In the genomic region with DNA sequence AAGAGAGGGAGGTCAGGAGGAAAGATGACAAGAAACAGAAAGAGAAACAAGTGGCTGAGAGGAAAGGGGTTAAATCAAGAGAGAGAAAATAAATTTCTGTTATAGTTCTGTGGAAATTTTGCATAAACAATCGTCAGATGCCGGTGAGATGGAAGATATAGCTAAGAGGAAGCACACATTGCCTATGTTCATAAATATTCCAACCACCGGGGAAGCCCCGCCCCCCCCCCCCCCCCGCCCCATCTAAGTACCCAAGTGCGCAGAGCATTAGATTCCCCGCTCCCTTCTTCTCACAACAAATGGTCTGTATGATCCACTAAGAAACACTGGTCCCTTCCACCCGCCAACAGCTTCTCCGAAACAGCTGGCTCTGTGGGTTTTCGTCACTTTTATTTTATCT, we compare ENCODE assay signal across 23 mouse cellular contexts.
DNase-seq lines count a peak whose midpoint lies in the region; ATAC-seq and TF ChIP-seq lines count a peak whose summit lies in the region.
"Had no signal": no experiment of that assay in that cellular context is flagged by ENCODE, and none has a peak within 500 bp of the region (broad histone marks: within the 10 kb centered on the region; RNA-seq: fewer than 3 reads in every experiment).

No protein-coding gene starts in this region.

- no peak for TF ChIP-seq EP300 in stomach, postnatal 0 days (optimal IDR thresholded peaks at IDR 0.05)

- TF ChIP-seq CTCF in spleen, adult 2 months (IDR thresholded peaks at IDR 0.05; ENCODE audit: extremely low read depth, insufficient read depth, insufficient read length, insufficient replicate concordance), result no peak
- no peak for TF ChIP-seq CTCF in stomach, postnatal 0 days (IDR thresholded peaks at IDR 0.05; ENCODE audit: low read depth)

- intact Hi-C loops in gastrocnemius, postnatal 14 days (cut with DNase I; ENCODE audit: low total_unique reads), result no loop called here

- no peak overlapping the region for H3K9ac ChIP-seq in stomach, postnatal 0 days (ENCODE audit: low read length)
- H3K9ac ChIP-seq: heart, embryonic 15.5 days; hindbrain, embryonic 15.5 days had no signal

- no peaks in the 10 kb centered on the region for H3K36me3 ChIP-seq in spleen, adult 2 months (ENCODE audit: control insufficient read depth, insufficient read depth, low read length)
- H3K36me3 ChIP-seq in splenic B cell, adult 2 months (ENCODE audit: control insufficient read depth, insufficient read depth, low read length, poor library complexity, severe bottlenecking), result no peaks in the 10 kb centered on the region
- H3K36me3 ChIP-seq in stomach, postnatal 0 days (ENCODE audit: control insufficient read depth, insufficient read depth, low read length), result no peaks in the 10 kb centered on the region
- H3K36me3 ChIP-seq: heart, embryonic 15.5 days had no signal

- no peaks in the 10 kb centered on the region for H3K27me3 ChIP-seq in spleen, adult 2 months (ENCODE audit: control insufficient read depth, insufficient read depth, low read length)
- H3K27me3 ChIP-seq in splenic B cell, adult 2 months (ENCODE audit: control insufficient read depth, insufficient read depth, low read length, poor library complexity, severe bottlenecking), result no peaks in the 10 kb centered on the region
- H3K27me3 ChIP-seq in stomach, postnatal 0 days (ENCODE audit: control insufficient read depth, insufficient read depth, low read length), result no peaks in the 10 kb centered on the region
- H3K27me3 ChIP-seq: heart, embryonic 15.5 days; hindbrain, embryonic 15.5 days had no signal

- ATAC-seq in activated CD4-positive, CD25-positive, alpha-beta regulatory T cell, adult 4 months, result peak; percentile 59
- ATAC-seq in stomach, postnatal 0 days (ENCODE audit: low FRiP score, low TSS enrichment), result no peak
- ATAC-seq: forebrain, embryonic 14.5 days had no signal

- DNase-seq in spleen, adult 2 months (ENCODE audit: low read depth in 1 of 2, low spot score in 2 of 2), result no peak
- DNase-seq in spleen, postnatal 10 days (ENCODE audit: low spot score in 2 of 2), result no peak
- peak; percentile 61 for DNase-seq in induced T-regulatory cell, adult 2 months (ENCODE audit: low read depth)
- peak; percentile 27 for DNase-seq in splenic B cell, adult 2 months (ENCODE audit: low read depth, low spot score)
- DNase-seq in gastrocnemius, postnatal 14 days, result no peak
- no peak for DNase-seq in stomach, postnatal 0 days (ENCODE audit: low spot score)
- DNase-seq in heart, adult 11 months, result no peak
- DNase-seq: adrenal gland, adult 8-10 months; adrenal gland, postnatal 36 days; cerebellum, adult 11 months; cerebellum, adult 9-10 months; cerebellum, postnatal 36 days; gastrocnemius, adult 2 months; gastrocnemius, postnatal 36 days; heart, adult 2 months; heart, postnatal 14 days; kidney, adult 11 months had no signal

- peaks cover 3% of the 10 kb centered on the region; the same call in 1 of the 2 replicates for H3K9me3 ChIP-seq in stomach, postnatal 0 days (ENCODE audit: control insufficient read depth, low read length)
- H3K9me3 ChIP-seq: heart, embryonic 15.5 days; hindbrain, embryonic 15.5 days had no signal

- no peaks in the 10 kb centered on the region for H3K4me1 ChIP-seq in spleen, adult 2 months (ENCODE audit: control insufficient read depth, insufficient read depth, insufficient read length)
- H3K4me1 ChIP-seq in stomach, postnatal 0 days (replicated peaks; ENCODE audit: control insufficient read depth, insufficient read depth), result no peaks in the 10 kb centered on the region
- H3K4me1 ChIP-seq: embryonic facial prominence, embryonic 10.5 days; heart, embryonic 15.5 days; hindbrain, embryonic 15.5 days had no signal

- WGBS in spleen, adult 2 months, result 31% methylated on average over 10 of the region's 10 CpGs
- 70% methylated on average over 10 of the region's 10 CpGs for WGBS in stomach, postnatal 0 days

- H3K4me2 ChIP-seq in stomach, postnatal 0 days (replicated peaks; ENCODE audit: low read depth), result no peak overlapping the region
- H3K4me2 ChIP-seq: heart, embryonic 11.5 days; heart, embryonic 15.5 days; hindbrain, embryonic 15.5 days had no signal

- peak overlapping the region; percentile 13; the same call in 1 of the 2 replicates for H3K4me3 ChIP-seq in spleen, adult 2 months (ENCODE audit: extremely low read depth, insufficient read depth, insufficient read length)
- H3K4me3 ChIP-seq in stomach, postnatal 0 days (ENCODE audit: low read depth, low read length), result no peak overlapping the region
- H3K4me3 ChIP-seq: embryonic facial prominence, embryonic 10.5 days; gastrocnemius, adult 2 months; heart, adult 2 months; heart, embryonic 15.5 days; hindbrain, embryonic 15.5 days had no signal

- TF ChIP-seq POLR2A in spleen, adult 2 months (IDR thresholded peaks at IDR 0.05; ENCODE audit: low read depth, low read length), result no peak

- no peak overlapping the region for H3K27ac ChIP-seq in spleen, adult 2 months (ENCODE audit: insufficient read depth, low read length)
- no peak overlapping the region for H3K27ac ChIP-seq in stomach, postnatal 0 days (replicated peaks)
- H3K27ac ChIP-seq: embryonic facial prominence, embryonic 10.5 days; gastrocnemius, adult 2 months; heart, adult 2 months; heart, embryonic 15.5 days; hindbrain, embryonic 15.5 days had no signal

Comparison
In these comparisons a context has a peak if more than half of its experiments do, and no peak if none do; other contexts are left out.
1. DNase-seq: peak in induced T-regulatory cell, adult 2 months (single experiment) and splenic B cell, adult 2 months (single experiment); none in spleen, adult 2 months (0 of 2), spleen, postnatal 10 days (0 of 2), gastrocnemius, postnatal 14 days (single experiment), stomach, postnatal 0 days (single experiment) and heart, adult 11 months (single experiment).